Mouse (Mus musculus): Measurements from ENCODE around the gene Slc39a8. TPM values are rescaled to one million over a fixed set of nuclear protein-coding genes. Genes with fewer than 3 reads are reported as not detected.

The Slc39a8 gene
- polyA plus RNA-seq, 1 experiment from 2014 or later, result 7.2 TPM

- WGBS, result 79% methylated on average over 6 of the region's 6 CpGs
- Histone ChIP-seq H3K4me3 (ENCODE audit: low read depth, low read length) (no peak overlapping the region), H3K9me3 (replicated peaks; ENCODE audit: control insufficient read depth, low read length) (no peaks in the 10 kb centered on the region), H3K9ac (ENCODE audit: low read length) (no peak overlapping the region), H3K36me3 (ENCODE audit: control insufficient read depth, insufficient read depth, low read length) (no peaks in the 10 kb centered on the region), H3K27me3 (replicated peaks; ENCODE audit: control insufficient read depth, insufficient read depth, low read length) (no peaks in the 10 kb centered on the region), H3K4me1 (ENCODE audit: control insufficient read depth, insufficient read depth, low read length) (no peaks in the 10 kb centered on the region), H3K4me2 (ENCODE audit: low read length) (no peak overlapping the region), H3K27ac (ENCODE audit: low read depth, low read length) (no peak overlapping the region)
- ATAC-seq, result 0 out of 2 replicates have a peak, but pooled peaks have one; percentile 7
- DNase-seq (ENCODE audit: low spot score), result no peak
Measured at GRCm38 (mm10) chr3:135854985-135855340, 29.9 kb downstream of the Slc39a8 start.

GRCm38 (mm10) chr3:135856303-135856702 lies 31.2 kb downstream of the Slc39a8 start:
- Histone ChIP-seq H3K4me1 (ENCODE audit: control insufficient read depth, insufficient read depth, low read length) (no peaks in the 10 kb centered on the region), H3K4me2 (ENCODE audit: low read length) (no peak overlapping the region), H3K27ac (ENCODE audit: low read depth, low read length) (no peak overlapping the region), H3K36me3 (ENCODE audit: control insufficient read depth, insufficient read depth, low read length) (no peaks in the 10 kb centered on the region), H3K9ac (ENCODE audit: low read length) (no peak overlapping the region), H3K27me3 (replicated peaks; ENCODE audit: control insufficient read depth, insufficient read depth, low read length) (no peaks in the 10 kb centered on the region), H3K9me3 (replicated peaks; ENCODE audit: control insufficient read depth, low read length) (no peaks in the 10 kb centered on the region), H3K4me3 (ENCODE audit: low read depth, low read length) (no peak overlapping the region)
- DNase-seq (ENCODE audit: low spot score) (no peak), ATAC-seq (no peak)
- 60% methylated on average over 1 of the region's 1 CpGs for WGBS

DNA sequence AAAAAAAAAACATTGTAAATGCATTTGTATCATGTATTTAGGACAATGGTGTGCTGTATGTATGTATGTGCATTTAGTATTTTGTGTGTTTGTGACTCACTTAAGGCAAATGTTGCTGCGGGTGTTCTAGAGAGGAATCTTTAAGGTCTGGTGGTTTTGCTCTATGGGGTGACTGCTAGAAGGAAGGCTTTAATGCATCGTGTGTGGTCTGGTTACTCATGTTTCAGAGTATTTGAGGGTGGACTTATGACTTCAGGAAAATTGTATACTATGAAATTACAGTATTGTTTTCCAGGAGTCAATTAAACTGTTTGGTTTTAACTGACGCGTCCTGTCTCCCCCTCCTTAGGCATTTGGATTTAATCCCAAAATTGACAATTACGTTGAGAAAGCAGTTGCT lies 32.1 kb downstream of the Slc39a8 start:
- Histone ChIP-seq H3K4me1 (ENCODE audit: control insufficient read depth, insufficient read depth, low read length) (no peaks in the 10 kb centered on the region), H3K9ac (ENCODE audit: low read length) (no peak overlapping the region), H3K9me3 (replicated peaks; ENCODE audit: control insufficient read depth, low read length) (no peaks in the 10 kb centered on the region), H3K4me3 (ENCODE audit: low read depth, low read length) (no peak overlapping the region), H3K36me3 (ENCODE audit: control insufficient read depth, insufficient read depth, low read length) (no peaks in the 10 kb centered on the region), H3K27ac (ENCODE audit: low read depth, low read length) (no peak overlapping the region), H3K4me2 (ENCODE audit: low read length) (no peak overlapping the region), H3K27me3 (replicated peaks; ENCODE audit: control insufficient read depth, insufficient read depth, low read length) (no peaks in the 10 kb centered on the region)
- DNase-seq (ENCODE audit: low spot score) (no peak), ATAC-seq (no peak)
- 47% methylated on average over 5 of the region's 5 CpGs for WGBS

- DNase-seq (ENCODE audit: low spot score), result no peak
- ATAC-seq, result no peak
- no peak overlapping the region for H3K9ac ChIP-seq (ENCODE audit: low read length)
- no peak overlapping the region for H3K4me3 ChIP-seq (ENCODE audit: low read depth, low read length)
- H3K4me2 ChIP-seq (ENCODE audit: low read length), result no peak overlapping the region
- H3K27ac ChIP-seq (ENCODE audit: low read depth, low read length), result no peak overlapping the region
- 80% methylated on average over 5 of the region's 5 CpGs for WGBS
- H3K27me3 ChIP-seq (replicated peaks; ENCODE audit: control insufficient read depth, insufficient read depth, low read length), result no peaks in the 10 kb centered on the region
- no peaks in the 10 kb centered on the region for H3K4me1 ChIP-seq (ENCODE audit: control insufficient read depth, insufficient read depth, low read length)
- H3K36me3 ChIP-seq (ENCODE audit: control insufficient read depth, insufficient read depth, low read length), result no peaks in the 10 kb centered on the region
- H3K9me3 ChIP-seq (replicated peaks; ENCODE audit: control insufficient read depth, low read length), result no peaks in the 10 kb centered on the region
Measured at GRCm38 (mm10) chr3:135859431-135859830, 34.4 kb downstream of the Slc39a8 start.

DNA sequence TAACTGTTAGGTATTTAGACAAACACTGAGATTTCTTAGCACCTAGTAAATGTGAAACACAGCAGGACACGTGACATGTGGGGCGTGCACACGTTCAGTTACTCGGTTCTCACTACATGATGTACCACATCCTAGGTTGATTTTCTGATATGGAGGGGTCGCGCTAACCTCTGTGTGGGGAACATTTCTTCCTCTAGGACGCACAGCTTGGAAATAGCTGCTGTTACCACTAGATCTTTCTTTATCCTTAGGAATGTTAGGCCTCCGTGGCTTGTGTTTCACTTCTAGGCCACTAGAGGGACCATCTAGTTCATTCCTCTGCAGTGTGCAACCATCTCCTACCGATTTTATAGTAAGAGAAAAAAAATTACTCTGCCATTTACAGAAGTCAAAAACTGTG lies 37.7 kb downstream of the Slc39a8 start:
- DNase-seq (ENCODE audit: low spot score), result peak; percentile 74
- no peak overlapping the region for H3K9ac ChIP-seq (ENCODE audit: low read length)
- H3K9me3 ChIP-seq (replicated peaks; ENCODE audit: control insufficient read depth, low read length), result no peaks in the 10 kb centered on the region
- H3K36me3 ChIP-seq (ENCODE audit: control insufficient read depth, insufficient read depth, low read length), result no peaks in the 10 kb centered on the region
- no peak overlapping the region for H3K4me3 ChIP-seq (ENCODE audit: low read depth, low read length)
- ATAC-seq, result peak; percentile 78
- 53% methylated on average over 9 of the region's 9 CpGs for WGBS
- no peak overlapping the region for H3K27ac ChIP-seq (ENCODE audit: low read depth, low read length)
- no peak overlapping the region for H3K4me2 ChIP-seq (ENCODE audit: low read length)
- no peaks in the 10 kb centered on the region for H3K27me3 ChIP-seq (replicated peaks; ENCODE audit: control insufficient read depth, insufficient read depth, low read length)
- no peaks in the 10 kb centered on the region for H3K4me1 ChIP-seq (ENCODE audit: control insufficient read depth, insufficient read depth, low read length)

- Histone ChIP-seq H3K27ac (ENCODE audit: low read depth, low read length) (no peak overlapping the region), H3K9ac (ENCODE audit: low read length) (no peak overlapping the region), H3K36me3 (ENCODE audit: control insufficient read depth, insufficient read depth, low read length) (no peaks in the 10 kb centered on the region), H3K27me3 (replicated peaks; ENCODE audit: control insufficient read depth, insufficient read depth, low read length) (no peaks in the 10 kb centered on the region), H3K9me3 (replicated peaks; ENCODE audit: control insufficient read depth, low read length) (no peaks in the 10 kb centered on the region), H3K4me1 (ENCODE audit: control insufficient read depth, insufficient read depth, low read length) (no peaks in the 10 kb centered on the region), H3K4me2 (ENCODE audit: low read length) (no peak overlapping the region), H3K4me3 (ENCODE audit: low read depth, low read length) (no peak overlapping the region)
- DNase-seq (ENCODE audit: low spot score) (no peak), ATAC-seq (no peak)
- WGBS, result 58% methylated on average over 4 of the region's 4 CpGs
Measured at GRCm38 (mm10) chr3:135869041-135869440, 44.0 kb downstream of the Slc39a8 start.

- Histone ChIP-seq H3K4me1 (ENCODE audit: control insufficient read depth, insufficient read depth, low read length) (no peaks in the 10 kb centered on the region), H3K36me3 (ENCODE audit: control insufficient read depth, insufficient read depth, low read length) (no peaks in the 10 kb centered on the region), H3K4me3 (ENCODE audit: low read depth, low read length) (no peak overlapping the region), H3K27ac (ENCODE audit: low read depth, low read length) (no peak overlapping the region), H3K9me3 (replicated peaks; ENCODE audit: control insufficient read depth, low read length) (no peaks in the 10 kb centered on the region), H3K4me2 (ENCODE audit: low read length) (no peak overlapping the region), H3K9ac (ENCODE audit: low read length) (no peak overlapping the region), H3K27me3 (replicated peaks; ENCODE audit: control insufficient read depth, insufficient read depth, low read length) (no peaks in the 10 kb centered on the region)
- no peak for DNase-seq (ENCODE audit: low spot score)
- 90% methylated on average over 5 of the region's 5 CpGs for WGBS
- ATAC-seq, result no peak
Measured at GRCm38 (mm10) chr3:135872325-135872724, 47.2 kb downstream of the Slc39a8 start.

GRCm38 (mm10) chr3:135873596-135873995 lies 48.5 kb downstream of the Slc39a8 start:
- H3K9ac ChIP-seq (ENCODE audit: low read length), result no peak overlapping the region
- H3K27me3 ChIP-seq (replicated peaks; ENCODE audit: control insufficient read depth, insufficient read depth, low read length), result no peaks in the 10 kb centered on the region
- ATAC-seq (no peak), DNase-seq (ENCODE audit: low spot score) (no peak)
- H3K4me1 ChIP-seq (ENCODE audit: control insufficient read depth, insufficient read depth, low read length), result no peaks in the 10 kb centered on the region
- H3K9me3 ChIP-seq (replicated peaks; ENCODE audit: control insufficient read depth, low read length), result no peaks in the 10 kb centered on the region
- no peak overlapping the region for H3K4me2 ChIP-seq (ENCODE audit: low read length)
- no peak overlapping the region for H3K27ac ChIP-seq (ENCODE audit: low read depth, low read length)
- no peak overlapping the region for H3K4me3 ChIP-seq (ENCODE audit: low read depth, low read length)
- H3K36me3 ChIP-seq (ENCODE audit: control insufficient read depth, insufficient read depth, low read length), result no peaks in the 10 kb centered on the region
- 71% methylated on average over 3 of the region's 3 CpGs for WGBS

GRCm38 (mm10) chr3:135878048-135878447 lies 53.0 kb downstream of the Slc39a8 start:
- Histone ChIP-seq H3K27ac (ENCODE audit: low read depth, low read length) (no peak overlapping the region), H3K36me3 (ENCODE audit: control insufficient read depth, insufficient read depth, low read length) (no peaks in the 10 kb centered on the region), H3K9ac (ENCODE audit: low read length) (no peak overlapping the region), H3K4me1 (ENCODE audit: control insufficient read depth, insufficient read depth, low read length) (no peaks in the 10 kb centered on the region), H3K27me3 (replicated peaks; ENCODE audit: control insufficient read depth, insufficient read depth, low read length) (no peaks in the 10 kb centered on the region), H3K4me3 (ENCODE audit: low read depth, low read length) (no peak overlapping the region), H3K4me2 (ENCODE audit: low read length) (no peak overlapping the region), H3K9me3 (replicated peaks; ENCODE audit: control insufficient read depth, low read length) (no peaks in the 10 kb centered on the region)
- no peak for DNase-seq (ENCODE audit: low spot score)
- WGBS, result 92% methylated on average over 6 of the region's 6 CpGs
- no peak for ATAC-seq
